Comparison of ENCODE assay signal across 8 mouse cellular contexts in the genomic region with DNA sequence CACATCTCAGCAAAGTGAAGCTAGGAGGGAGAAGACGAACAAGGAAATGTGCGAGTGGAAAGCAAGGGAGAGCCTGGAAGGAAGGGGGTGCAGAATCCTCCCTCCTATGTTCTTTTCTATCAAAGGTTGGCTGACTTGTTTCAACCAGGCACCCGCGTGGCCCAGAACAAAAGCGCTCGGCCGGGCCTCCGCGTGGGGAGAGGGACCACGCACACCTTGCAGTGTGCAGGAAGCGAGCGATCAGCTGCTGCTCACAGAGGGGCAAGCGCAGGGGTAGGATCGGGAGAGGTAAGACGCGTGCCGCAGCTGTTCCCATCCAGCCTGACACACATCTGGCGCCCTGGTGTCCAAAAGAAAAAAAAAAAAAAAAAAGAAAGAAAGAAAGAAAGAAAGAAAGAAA. TPM values are rescaled to one million over a fixed set of nuclear protein-coding genes. Genes with fewer than 3 reads are reported as not detected.
A peak's percentile ranks its signal among the peaks of the same experiment; 100 is the strongest.
DNase-seq lines count a peak whose midpoint lies in the region; ATAC-seq lines count a peak whose summit lies in the region.

No protein-coding gene starts in this region.

- peak overlapping the region; percentile 98 for H3K4me2 ChIP-seq in hindbrain, embryonic 15.5 days
- H3K4me2 ChIP-seq in midbrain, embryonic 11.5 days: peak overlapping the region; percentile 97

- H3K27ac ChIP-seq in hindbrain, embryonic 15.5 days (replicated peaks): no peak overlapping the region
- no peak overlapping the region for H3K27ac ChIP-seq in midbrain, embryonic 11.5 days (ENCODE audit: low read depth, low read length)

- no peaks in the 10 kb centered on the region for H3K9me3 ChIP-seq in hindbrain, embryonic 15.5 days
- H3K9me3 ChIP-seq in midbrain, embryonic 11.5 days (ENCODE audit: control insufficient read depth, low read length): no peaks in the 10 kb centered on the region

- H3K27me3 ChIP-seq in hindbrain, embryonic 15.5 days: no peaks in the 10 kb centered on the region
- peaks cover 8% of the 10 kb centered on the region for H3K27me3 ChIP-seq in midbrain, embryonic 11.5 days (ENCODE audit: control insufficient read depth, insufficient read depth, low read length)

- peaks cover 6% of the 10 kb centered on the region; the same call in 1 of the 2 replicates for H3K4me1 ChIP-seq in hindbrain, embryonic 15.5 days (replicated peaks)
- H3K4me1 ChIP-seq in midbrain, embryonic 11.5 days (ENCODE audit: control insufficient read depth, insufficient read depth, low read length): peaks cover 2% of the 10 kb centered on the region; the same call in 1 of the 2 replicates

- H3K4me3 ChIP-seq in hindbrain, embryonic 15.5 days: peak overlapping the region; percentile 56
- peak overlapping the region; percentile 45 for H3K4me3 ChIP-seq in midbrain, embryonic 11.5 days (ENCODE audit: low read depth, low read length)

- DNase-seq in kidney, adult 18-20 months: peak; percentile 4
- DNase-seq in kidney, adult 9 months: no peak
- DNase-seq in midbrain, embryonic 11.5 days (ENCODE audit: low spot score, missing footprints): peak; percentile 90
- peak; percentile 61 to 72 for DNase-seq in thymus, postnatal 36 days
- no peak for DNase-seq in frontal cortex, postnatal 14 days (ENCODE audit: low spot score in 2 of 2)

- H3K9ac ChIP-seq in hindbrain, embryonic 15.5 days: peak overlapping the region; percentile 43
- peak overlapping the region; percentile 39; the same call in 1 of the 2 replicates for H3K9ac ChIP-seq in midbrain, embryonic 11.5 days (ENCODE audit: low read length)

- H3K36me3 ChIP-seq in hindbrain, embryonic 15.5 days: no peaks in the 10 kb centered on the region
- no peaks in the 10 kb centered on the region for H3K36me3 ChIP-seq in midbrain, embryonic 11.5 days (ENCODE audit: control insufficient read depth, insufficient read depth, low read length)

- peak; percentile 31 for ATAC-seq in common myeloid progenitor, adult 5-6 weeks (replicated peaks; ENCODE audit: low read depth, poor library complexity, severe bottlenecking)
- ATAC-seq in hindbrain, embryonic 15.5 days (ENCODE audit: low FRiP score, low read depth): peak; percentile 69; the same call in 1 of the 2 replicates
- peak; percentile 31; the same call in 1 of the 2 replicates for ATAC-seq in midbrain, embryonic 11.5 days (ENCODE audit: low FRiP score)
- no peak for ATAC-seq in erythroid progenitor cell, adult 5-6 weeks (replicated peaks; ENCODE audit: low FRiP score, poor library complexity, severe bottlenecking)

- WGBS in hindbrain, embryonic 15.5 days: 4% methylated on average over 18 of the region's 18 CpGs
- 4% methylated on average over 18 of the region's 18 CpGs for WGBS in midbrain, embryonic 11.5 days

RNA-seq across cellular contexts. Expression of a gene that starts 0.9 kb away (rescaled TPM):
- 0.23 TPM in 1 of 2 replicates, not detected in the other for total RNA-seq in common myeloid progenitor, adult 5-6 weeks (2017)
- polyA plus RNA-seq in hindbrain, embryonic 15.5 days (2015; fragmentation: Nextera tagmentation; extraction: Ambion mirVana): 1.7 and 1.8 TPM in 2 replicates
- polyA plus RNA-seq in midbrain, embryonic 11.5 days (2014; fragmentation: Nextera tagmentation; extraction: Ambion mirVana): 2.2 and 3.2 TPM in 2 replicates
- 1.3 and 1.4 TPM in 2 replicates for total RNA-seq in erythroid progenitor cell, adult 5-6 weeks (2015; ENCODE audit: low replicate concordance)
- 0.90 and 1.1 TPM in 2 replicates for total RNA-seq in erythroid progenitor cell, adult 5-6 weeks (2017; ENCODE audit: low replicate concordance)

RNA-seq across cellular contexts. Expression of a gene that starts 46.3 kb away (rescaled TPM):
- 8.8 and 9.0 TPM in 2 replicates for total RNA-seq in common myeloid progenitor, adult 5-6 weeks (2017)
- polyA plus RNA-seq in hindbrain, embryonic 15.5 days (2015; fragmentation: Nextera tagmentation; extraction: Ambion mirVana): 17.6 and 17.8 TPM in 2 replicates
- polyA plus RNA-seq in midbrain, embryonic 11.5 days (2014; fragmentation: Nextera tagmentation; extraction: Ambion mirVana): 14.3 and 14.7 TPM in 2 replicates
- 4.2 and 4.3 TPM in 2 replicates for total RNA-seq in erythroid progenitor cell, adult 5-6 weeks (2015; ENCODE audit: low replicate concordance)
- total RNA-seq in erythroid progenitor cell, adult 5-6 weeks (2017; ENCODE audit: low replicate concordance): 1.5 and 2.1 TPM in 2 replicates

RNA-seq across cellular contexts. Expression of a gene that starts 54.6 kb away (rescaled TPM):
- 53.0 and 53.8 TPM in 2 replicates for total RNA-seq in common myeloid progenitor, adult 5-6 weeks (2017)
- 20.9 and 23.0 TPM in 2 replicates for polyA plus RNA-seq in hindbrain, embryonic 15.5 days (2015; fragmentation: Nextera tagmentation; extraction: Ambion mirVana)
- polyA plus RNA-seq in midbrain, embryonic 11.5 days (2014; fragmentation: Nextera tagmentation; extraction: Ambion mirVana): 10.5 and 13.8 TPM in 2 replicates
- 17.2 and 28.8 TPM in 2 replicates for total RNA-seq in erythroid progenitor cell, adult 5-6 weeks (2015; ENCODE audit: low replicate concordance)
- 15.1 and 16.4 TPM in 2 replicates for total RNA-seq in erythroid progenitor cell, adult 5-6 weeks (2017; ENCODE audit: low replicate concordance)

Comparison
In these comparisons a context has a peak if more than half of its experiments do, and no peak if none do; other contexts are left out.
1. DNase-seq: peak in kidney, adult 18-20 months (single experiment), midbrain, embryonic 11.5 days (single experiment) and thymus, postnatal 36 days (2 of 2); none in kidney, adult 9 months (single experiment) and frontal cortex, postnatal 14 days (0 of 2).